Mouse (Mus musculus): ENCODE results near the gene Plbd1.

DNA sequence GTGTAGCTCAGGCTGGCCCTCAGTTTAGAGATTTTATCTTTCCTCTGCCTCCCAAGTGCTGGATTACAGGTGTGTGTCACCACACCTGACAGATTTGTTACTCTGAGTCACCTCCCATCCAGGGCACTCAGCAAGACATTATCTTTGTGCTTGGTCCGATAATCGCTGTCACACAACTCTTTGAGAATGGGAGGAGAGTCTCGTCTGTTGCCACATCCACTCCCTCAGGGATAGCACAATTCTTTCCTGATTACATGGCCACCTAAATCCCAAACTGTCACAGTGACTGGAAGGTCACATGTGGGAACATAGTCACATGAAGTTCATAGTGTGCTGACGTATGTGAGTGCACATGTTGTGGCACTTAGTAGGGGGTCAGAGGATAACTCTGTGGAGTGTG is 3.4 kb downstream of the Plbd1 start:
- TF ChIP-seq GATA1 (IDR thresholded peaks at IDR 0.05; ENCODE audit: borderline replicate concordance, low read length) = no peak
- no peak for TF ChIP-seq FLI1 (IDR thresholded peaks at IDR 0.05; ENCODE audit: low read length)

Measured in megakaryocyte, embryonic 14.5 days (primary cell).